Mouse (Mus musculus) retina, embryonic 14.5 days (tissue): ENCODE measurements at regions not wholly inside any gene's neighbourhood (a gene's known extent, or its start where the extent isn't known, plus 50 kb on each side); places are given as distances from the start of the nearest gene placed in this dataset.
"Not testable (repeated sequence)": the region's sequence is repeated elsewhere in the genome, so short reads cannot be mapped to it uniquely, and the experiment has no call there.

Experiments
- DNase-seq: peaks from one replicate; pipeline ENCODE4 v3.0.0-alpha.2; 2015; ENCODE audit warnings: low spot score

- peak; percentile 7 for DNase-seq
These were observed 220.8 kb upstream of the Irx1 start for GRCm38 (mm10) chr13:72184116-72184845.

GRCm38 (mm10) chr13:72184846-72185118 lies 221.3 kb upstream of the Irx1 start:
- no peak for DNase-seq

- DNase-seq, result no peak
These were observed 232.4 kb upstream of the Irx1 start for GRCm38 (mm10) chr13:72195881-72196280.

- DNase-seq, result no peak
These were observed 235.0 kb upstream of the Irx1 start for GRCm38 (mm10) chr13:72198341-72199105.

- DNase-seq, result no peak
These were observed 246.0 kb upstream of the Irx1 start for GRCm38 (mm10) chr13:72209518-72209917.

GRCm38 (mm10) chr13:72209946-72210456 lies 246.5 kb upstream of the Irx1 start:
- DNase-seq, result peak; percentile 34

- no peak for DNase-seq
These were observed 247.2 kb upstream of the Irx1 start for GRCm38 (mm10) chr13:72210474-72211309.

GRCm38 (mm10) chr13:72211716-72212115 lies 248.2 kb upstream of the Irx1 start:
- DNase-seq, result no peak

GRCm38 (mm10) chr13:72212747-72213146 lies 249.2 kb upstream of the Irx1 start:
- DNase-seq, result no peak

- DNase-seq, result no peak
These were observed 255.8 kb upstream of the Irx1 start for GRCm38 (mm10) chr13:72219329-72219728.

GRCm38 (mm10) chr13:72227102-72227501 lies 263.6 kb upstream of the Irx1 start:
- no peak for DNase-seq

- peak; percentile 24 for DNase-seq
These were observed 267.6 kb upstream of the Irx1 start for GRCm38 (mm10) chr13:72231032-72231591.

GRCm38 (mm10) chr13:72232080-72232479 lies 268.6 kb upstream of the Irx1 start:
- DNase-seq, result no peak

GRCm38 (mm10) chr13:72241919-72242318 lies 278.4 kb upstream of the Irx1 start:
- DNase-seq, result no peak

GRCm38 (mm10) chr13:72250419-72250818 lies 286.9 kb upstream of the Irx1 start:
- DNase-seq, result no peak

GRCm38 (mm10) chr13:72253242-72253641 lies 289.7 kb upstream of the Irx1 start:
- not testable (repeated sequence) for DNase-seq

- DNase-seq, result no peak
These were observed 295.3 kb upstream of the Irx1 start for GRCm38 (mm10) chr13:72258794-72259193.

- no peak for DNase-seq
These were observed 300.9 kb upstream of the Irx1 start for GRCm38 (mm10) chr13:72264416-72264815.

- no peak for DNase-seq
These were observed 301.6 kb upstream of the Irx1 start for GRCm38 (mm10) chr13:72265116-72265515.

- DNase-seq, result no peak
These were observed 302.1 kb upstream of the Irx1 start for GRCm38 (mm10) chr13:72265650-72266049.

GRCm38 (mm10) chr13:72266174-72266768 lies 302.7 kb upstream of the Irx1 start:
- DNase-seq, result no peak

GRCm38 (mm10) chr13:72280343-72280742 lies 316.8 kb upstream of the Irx1 start:
- peak; percentile 60 for DNase-seq
